Mouse (Mus musculus): ENCODE measurements at regions not wholly inside any gene's neighbourhood (a gene's known extent, or its start where the extent isn't known, plus 50 kb on each side); places are given as distances from the start of the nearest gene placed in this dataset.
A peak's percentile ranks its signal among the peaks of the same experiment; 100 is the strongest.

GRCm38 (mm10) chr17:47064592-47065306 is 54.4 kb upstream of the Ubr2 start:
- peak; percentile 25 for DNase-seq (ENCODE audit: low spot score)

GRCm38 (mm10) chr17:47064006-47064405 is 53.6 kb upstream of the Ubr2 start:
- no peak for DNase-seq (ENCODE audit: low spot score)

- no peak for DNase-seq (ENCODE audit: low spot score)
These were observed 50.8 kb upstream of the Ubr2 start for GRCm38 (mm10) chr17:47061031-47061620.
